16 mouse cellular contexts compared by ENCODE assay signal in genomic region chr14:101797930-101798500, GRCm38 (mm10).
DNase-seq lines count a peak whose midpoint lies in the region; ATAC-seq and TF ChIP-seq lines count a peak whose summit lies in the region.
"Had no signal": no experiment of that assay in that cellular context is flagged by ENCODE, and none has a peak within 500 bp of the region (broad histone marks: within the 10 kb centered on the region; RNA-seq: fewer than 3 reads in every experiment).

No protein-coding gene starts in this region.

- no peaks in the 10 kb centered on the region for H3K27me3 ChIP-seq in lung, postnatal 0 days (replicated peaks; ENCODE audit: insufficient read depth, low read length)
- no peaks in the 10 kb centered on the region for H3K27me3 ChIP-seq in intestine, postnatal 0 days (replicated peaks; ENCODE audit: control insufficient read depth, insufficient read depth, low read length)
- no peaks in the 10 kb centered on the region for H3K27me3 ChIP-seq in stomach, embryonic 16.5 days (ENCODE audit: control insufficient read depth, insufficient read depth, low read length)
- H3K27me3 ChIP-seq in hindbrain, embryonic 10.5 days (ENCODE audit: insufficient read depth, poor library complexity, severe bottlenecking), result no peaks in the 10 kb centered on the region
- H3K27me3 ChIP-seq: CH12.LX; forebrain, embryonic 12.5 days; Patski had no signal

- TF ChIP-seq EP300 in lung, postnatal 0 days (IDR thresholded peaks at IDR 0.05), result peak; percentile 88

- H3K4me3 ChIP-seq in lung, postnatal 0 days (ENCODE audit: low read depth, low read length), result no peak overlapping the region
- no peak overlapping the region for H3K4me3 ChIP-seq in intestine, postnatal 0 days (ENCODE audit: low read depth, low read length)
- no peak overlapping the region for H3K4me3 ChIP-seq in stomach, embryonic 16.5 days (replicated peaks; ENCODE audit: low read length)
- H3K4me3 ChIP-seq in hindbrain, embryonic 10.5 days, result no peak overlapping the region
- H3K4me3 ChIP-seq: forebrain, embryonic 12.5 days had no signal

- no peaks in the 10 kb centered on the region for H3K36me3 ChIP-seq in lung, postnatal 0 days (ENCODE audit: insufficient read depth, low read length)
- no peaks in the 10 kb centered on the region for H3K36me3 ChIP-seq in intestine, postnatal 0 days (ENCODE audit: control insufficient read depth, insufficient read depth)
- no peaks in the 10 kb centered on the region for H3K36me3 ChIP-seq in stomach, embryonic 16.5 days (ENCODE audit: control insufficient read depth, insufficient read depth, low read length)
- H3K36me3 ChIP-seq in hindbrain, embryonic 10.5 days, result no peaks in the 10 kb centered on the region
- H3K36me3 ChIP-seq: forebrain, embryonic 12.5 days had no signal

- peak; percentile 28 for ATAC-seq in lung, postnatal 0 days
- ATAC-seq in intestine, postnatal 0 days, result 0 out of 2 replicates have a peak, but pooled peaks have one; percentile 41
- ATAC-seq in stomach, embryonic 16.5 days (ENCODE audit: insufficient read depth, low FRiP score), result peak; percentile 51; the same call in 1 of the 2 replicates
- ATAC-seq: activated CD4-positive, CD25-positive, alpha-beta regulatory T cell, adult 4 months; Patski had no signal

- H3K4me1 ChIP-seq in lung, postnatal 0 days (ENCODE audit: insufficient read depth, low read depth, low read length), result peaks cover 3% of the 10 kb centered on the region; the same call in 1 of the 2 replicates
- H3K4me1 ChIP-seq in intestine, postnatal 0 days (replicated peaks; ENCODE audit: control insufficient read depth, insufficient read depth, low read length), result 0 out of 2 replicates have a peak, but pooled peaks cover 3% of the 10 kb centered on the region
- peaks cover 2% of the 10 kb centered on the region; the same call in 1 of the 2 replicates for H3K4me1 ChIP-seq in stomach, embryonic 16.5 days (ENCODE audit: control insufficient read depth, insufficient read depth, low read length)
- H3K4me1 ChIP-seq in hindbrain, embryonic 10.5 days (replicated peaks), result no peaks in the 10 kb centered on the region
- H3K4me1 ChIP-seq: forebrain, embryonic 12.5 days had no signal

- WGBS in lung, postnatal 0 days, result 34% methylated on average over 5 of the region's 5 CpGs
- WGBS in intestine, postnatal 0 days, result 31% methylated on average over 5 of the region's 5 CpGs
- 57% methylated on average over 5 of the region's 5 CpGs for WGBS in stomach, embryonic 16.5 days
- WGBS in hindbrain, embryonic 10.5 days, result 93% methylated on average over 5 of the region's 5 CpGs

- H3K9ac ChIP-seq in lung, postnatal 0 days (replicated peaks; ENCODE audit: low read depth), result no peak overlapping the region
- H3K9ac ChIP-seq in intestine, postnatal 0 days (ENCODE audit: low read depth, low read length), result no peak overlapping the region
- no peak overlapping the region for H3K9ac ChIP-seq in stomach, embryonic 16.5 days (ENCODE audit: low read length)
- H3K9ac ChIP-seq: forebrain, embryonic 12.5 days had no signal

- peak; percentile 62 for DNase-seq in lung, postnatal 0 days (ENCODE audit: low spot score)
- DNase-seq in lung, postnatal 25 days (ENCODE audit: low spot score), result no peak
- peak; percentile 14 for DNase-seq in Muller cell, postnatal 12 days (ENCODE audit: inconsistent ontology term)
- DNase-seq in kidney, postnatal 25 days, result no peak
- DNase-seq in layer of hippocampus, adult 11-12 months (ENCODE audit: low spot score), result no peak
- no peak for DNase-seq in hindbrain, embryonic 10.5 days (ENCODE audit: low spot score)
- DNase-seq: adrenal gland, postnatal 14 days; cerebellum, adult 2 months; thymus, postnatal 36 days had no signal

- 0 out of 2 replicates have a peak, but pooled peaks have one; percentile 2 for TF ChIP-seq CTCF in lung, postnatal 0 days (IDR thresholded peaks at IDR 0.05)
- TF ChIP-seq CTCF in intestine, postnatal 0 days (IDR thresholded peaks at IDR 0.05; ENCODE audit: low read depth), result no peak

- H3K9me3 ChIP-seq in lung, postnatal 0 days (ENCODE audit: low read length), result no peaks in the 10 kb centered on the region
- no peaks in the 10 kb centered on the region for H3K9me3 ChIP-seq in intestine, postnatal 0 days (ENCODE audit: control insufficient read depth)
- H3K9me3 ChIP-seq in stomach, embryonic 16.5 days (replicated peaks; ENCODE audit: control insufficient read depth, low read length), result no peaks in the 10 kb centered on the region
- H3K9me3 ChIP-seq in hindbrain, embryonic 10.5 days, result no peaks in the 10 kb centered on the region
- H3K9me3 ChIP-seq: forebrain, embryonic 12.5 days had no signal

- peak overlapping the region; percentile 34; the same call in 1 of the 2 replicates for H3K27ac ChIP-seq in lung, postnatal 0 days (ENCODE audit: low read length)
- no peak overlapping the region; the same call in 1 of the 2 replicates for H3K27ac ChIP-seq in intestine, postnatal 0 days (ENCODE audit: low read depth, low read length)
- H3K27ac ChIP-seq in stomach, embryonic 16.5 days (ENCODE audit: low read length), result peak overlapping the region; percentile 56
- no peak overlapping the region for H3K27ac ChIP-seq in hindbrain, embryonic 10.5 days
- H3K27ac ChIP-seq: forebrain, embryonic 12.5 days; kidney, postnatal 0 days had no signal

- H3K4me2 ChIP-seq in lung, postnatal 0 days (replicated peaks; ENCODE audit: low read depth, low read length), result no peak overlapping the region
- H3K4me2 ChIP-seq in intestine, postnatal 0 days (replicated peaks; ENCODE audit: low read depth), result no peak overlapping the region
- H3K4me2 ChIP-seq in stomach, embryonic 16.5 days (ENCODE audit: low read depth, low read length), result no peak overlapping the region
- H3K4me2 ChIP-seq: forebrain, embryonic 12.5 days had no signal

Comparison
In these comparisons a context has a peak if more than half of its experiments do, and no peak if none do; other contexts are left out.
1. DNase-seq: peak in lung, postnatal 0 days (single experiment) and Muller cell, postnatal 12 days (single experiment); none in lung, postnatal 25 days (single experiment), kidney, postnatal 25 days (0 of 2), layer of hippocampus, adult 11-12 months (single experiment) and hindbrain, embryonic 10.5 days (single experiment).
2. H3K27ac ChIP-seq: peak in lung, postnatal 0 days (single experiment) and stomach, embryonic 16.5 days (single experiment); none in intestine, postnatal 0 days (single experiment) and hindbrain, embryonic 10.5 days (single experiment).
3. Peak in every context shown above with its lines, with median percentiles within 50 percentile points of each other: ATAC-seq.